Comparison of ENCODE assay signal across 8 mouse cellular contexts in the genomic region with DNA sequence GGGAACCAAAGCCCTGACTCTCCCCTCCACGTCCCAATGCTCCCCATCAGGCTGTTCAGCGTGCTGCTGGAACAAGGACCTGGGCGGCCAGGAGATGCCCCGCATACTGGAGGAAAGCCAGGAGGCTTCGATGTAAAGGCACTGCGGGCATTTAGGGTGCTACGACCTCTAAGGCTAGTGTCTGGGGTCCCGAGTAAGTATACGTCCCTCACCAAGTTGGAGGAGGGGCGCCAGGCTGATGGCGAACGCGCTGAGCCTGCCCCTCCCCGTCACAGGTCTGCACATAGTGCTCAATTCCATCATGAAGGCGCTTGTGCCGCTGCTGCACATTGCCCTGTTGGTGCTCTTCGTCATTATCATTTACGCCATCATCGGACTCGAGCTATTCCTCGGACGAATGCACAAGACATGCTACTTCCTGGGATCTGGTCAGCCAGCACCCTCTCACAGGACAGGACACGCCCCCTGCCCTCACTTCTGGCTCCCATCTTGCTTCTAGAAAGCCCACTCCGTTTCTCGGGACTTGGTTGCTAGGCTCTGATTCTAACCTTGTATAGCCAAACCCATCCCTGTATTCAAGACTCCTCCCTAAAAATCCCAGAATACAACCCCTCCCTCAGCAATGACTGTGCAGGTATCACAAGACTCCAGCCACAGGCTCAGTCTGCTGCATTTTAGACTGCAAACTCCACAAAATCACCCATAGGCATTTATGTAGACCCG. TPM values are rescaled to one million over a fixed set of nuclear protein-coding genes. Genes with fewer than 3 reads are reported as not detected.
DNase-seq lines count a peak whose midpoint lies in the region; ATAC-seq lines count a peak whose summit lies in the region.

No protein-coding gene starts in this region.

- H3K9ac ChIP-seq in heart, embryonic 13.5 days = peak overlapping the region; percentile 61
- H3K9ac ChIP-seq in embryonic facial prominence, embryonic 14.5 days (ENCODE audit: low read depth, low read length) = peak overlapping the region; percentile 49
- H3K9ac ChIP-seq in neural tube, embryonic 15.5 days (replicated peaks) = peak overlapping the region; percentile 49

- H3K4me1 ChIP-seq in heart, embryonic 13.5 days = 0 out of 2 replicates have a peak, but pooled peaks cover 3% of the 10 kb centered on the region
- no peaks in the 10 kb centered on the region for H3K4me1 ChIP-seq in embryonic facial prominence, embryonic 14.5 days (ENCODE audit: control insufficient read depth, insufficient read depth, low read length)
- 0 out of 2 replicates have a peak, but pooled peaks cover 3% of the 10 kb centered on the region for H3K4me1 ChIP-seq in limb, embryonic 10.5 days
- no peaks in the 10 kb centered on the region for H3K4me1 ChIP-seq in neural tube, embryonic 15.5 days

- no peak overlapping the region for H3K27ac ChIP-seq in heart, embryonic 13.5 days (replicated peaks)
- H3K27ac ChIP-seq in embryonic facial prominence, embryonic 14.5 days (replicated peaks; ENCODE audit: low read depth, low read length) = no peak overlapping the region
- H3K27ac ChIP-seq in limb, embryonic 10.5 days = no peak overlapping the region
- peak overlapping the region; percentile 60 for H3K27ac ChIP-seq in neural tube, embryonic 15.5 days (replicated peaks)

- H3K36me3 ChIP-seq in heart, embryonic 13.5 days = no peaks in the 10 kb centered on the region
- H3K36me3 ChIP-seq in embryonic facial prominence, embryonic 14.5 days (ENCODE audit: control insufficient read depth, insufficient read depth, low read length) = no peaks in the 10 kb centered on the region
- H3K36me3 ChIP-seq in limb, embryonic 10.5 days = no peaks in the 10 kb centered on the region
- no peaks in the 10 kb centered on the region for H3K36me3 ChIP-seq in neural tube, embryonic 15.5 days

- peak overlapping the region; percentile 75 for H3K4me2 ChIP-seq in heart, embryonic 13.5 days
- peak overlapping the region; percentile 69 for H3K4me2 ChIP-seq in embryonic facial prominence, embryonic 14.5 days (ENCODE audit: low read depth, low read length)
- peak overlapping the region; percentile 72 for H3K4me2 ChIP-seq in neural tube, embryonic 15.5 days

- no peaks in the 10 kb centered on the region for H3K9me3 ChIP-seq in heart, embryonic 13.5 days
- no peaks in the 10 kb centered on the region for H3K9me3 ChIP-seq in embryonic facial prominence, embryonic 14.5 days (ENCODE audit: control insufficient read depth, low read length)
- no peaks in the 10 kb centered on the region for H3K9me3 ChIP-seq in limb, embryonic 10.5 days (replicated peaks)
- no peaks in the 10 kb centered on the region for H3K9me3 ChIP-seq in neural tube, embryonic 15.5 days (replicated peaks)

- no peak for DNase-seq in heart, adult 18-20 months
- DNase-seq in R1 (ENCODE audit: low read depth, low spot score) (peak; percentile 60), adipocyte (ENCODE audit: low spot score) (no peak)
- no peak for DNase-seq in embryonic facial prominence, embryonic 14.5 days (ENCODE audit: low spot score)
- peak; percentile 31 for DNase-seq in limb, embryonic 10.5 days (ENCODE audit: low spot score)
- no peak for DNase-seq in adrenal gland, postnatal 10 days

- WGBS in heart, embryonic 13.5 days = 16% methylated on average over 26 of the region's 26 CpGs
- 35% methylated on average over 20 of the region's 26 CpGs for WGBS in embryonic facial prominence, embryonic 14.5 days
- WGBS in limb, embryonic 10.5 days = 17% methylated on average over 26 of the region's 26 CpGs
- WGBS in neural tube, embryonic 15.5 days = 29% methylated on average over 26 of the region's 26 CpGs

- H3K4me3 ChIP-seq in heart, embryonic 13.5 days = peak overlapping the region; percentile 50
- H3K4me3 ChIP-seq in embryonic facial prominence, embryonic 14.5 days (ENCODE audit: low read depth, low read length) = peak overlapping the region; percentile 39
- H3K4me3 ChIP-seq in limb, embryonic 10.5 days = peak overlapping the region; percentile 50
- peak overlapping the region; percentile 42 for H3K4me3 ChIP-seq in neural tube, embryonic 15.5 days (replicated peaks)

- ATAC-seq in heart, embryonic 13.5 days (ENCODE audit: extremely low read depth, insufficient number of reproducible peaks, low FRiP score, low TSS enrichment) = no peak
- ATAC-seq in embryonic facial prominence, embryonic 14.5 days (ENCODE audit: low read depth) = 0 out of 2 replicates have a peak, but pooled peaks have one; percentile 26
- peak; percentile 78 for ATAC-seq in neural tube, embryonic 15.5 days (ENCODE audit: low FRiP score)

- peaks cover 24% of the 10 kb centered on the region; the same call in 1 of the 2 replicates for H3K27me3 ChIP-seq in heart, embryonic 13.5 days (replicated peaks)
- H3K27me3 ChIP-seq in embryonic facial prominence, embryonic 14.5 days (replicated peaks; ENCODE audit: control insufficient read depth, insufficient read depth, low read length) = no peaks in the 10 kb centered on the region
- peaks cover 21% of the 10 kb centered on the region for H3K27me3 ChIP-seq in limb, embryonic 10.5 days (ENCODE audit: low read depth, poor library complexity, severe bottlenecking)
- H3K27me3 ChIP-seq in neural tube, embryonic 15.5 days (replicated peaks) = no peaks in the 10 kb centered on the region

RNA-seq across cellular contexts. Expression of gene Cacna1f, which starts 3.8 kb away (rescaled TPM):
- not detected in 2 replicates for polyA plus RNA-seq in heart, embryonic 13.5 days (2015; fragmentation: Nextera tagmentation; extraction: Ambion mirVana)
- not detected for total RNA-seq in heart, adult 18-20 months (2021)
- polyA plus RNA-seq in embryonic facial prominence, embryonic 14.5 days (2014; fragmentation: Nextera tagmentation; extraction: Ambion mirVana) = 0.04 and 0.08 TPM in 2 replicates
- not detected in 2 replicates for polyA plus RNA-seq in limb, embryonic 10.5 days (2016; fragmentation: Nextera tagmentation; extraction: Ambion mirVana)
- 0.24 and 0.35 TPM in 2 replicates for polyA plus RNA-seq in neural tube, embryonic 15.5 days (2015; fragmentation: Nextera tagmentation; extraction: Ambion mirVana)
- total RNA-seq in adrenal gland, postnatal 10 days (2021) = not detected

RNA-seq across cellular contexts. Expression of gene Ccdc22, which starts 5.4 kb away (rescaled TPM):
- 18.2 and 20.0 TPM in 2 replicates for polyA plus RNA-seq in heart, embryonic 13.5 days (2015; fragmentation: Nextera tagmentation; extraction: Ambion mirVana)
- total RNA-seq in heart, adult 18-20 months (2021) = 10 to 100 TPM; 10.5 to 12.5 TPM
- polyA plus RNA-seq in embryonic facial prominence, embryonic 14.5 days (2014; fragmentation: Nextera tagmentation; extraction: Ambion mirVana) = 22.6 and 27.2 TPM in 2 replicates
- 36.5 and 37.9 TPM in 2 replicates for polyA plus RNA-seq in limb, embryonic 10.5 days (2016; fragmentation: Nextera tagmentation; extraction: Ambion mirVana)
- 28.4 and 29.5 TPM in 2 replicates for polyA plus RNA-seq in neural tube, embryonic 15.5 days (2015; fragmentation: Nextera tagmentation; extraction: Ambion mirVana)
- total RNA-seq in adrenal gland, postnatal 10 days (2021) = 10 to 100 TPM; 17.8 to 20.1 TPM

RNA-seq across cellular contexts. Expression of gene Syp, which starts 27.6 kb away (rescaled TPM):
- 0.55 and 0.75 TPM in 2 replicates for polyA plus RNA-seq in heart, embryonic 13.5 days (2015; fragmentation: Nextera tagmentation; extraction: Ambion mirVana)
- 1 to 10 TPM; 2.2 to 4.1 TPM for total RNA-seq in heart, adult 18-20 months (2021)
- 4.6 and 4.7 TPM in 2 replicates for polyA plus RNA-seq in embryonic facial prominence, embryonic 14.5 days (2014; fragmentation: Nextera tagmentation; extraction: Ambion mirVana)
- 1.6 and 1.9 TPM in 2 replicates for polyA plus RNA-seq in limb, embryonic 10.5 days (2016; fragmentation: Nextera tagmentation; extraction: Ambion mirVana)
- polyA plus RNA-seq in neural tube, embryonic 15.5 days (2015; fragmentation: Nextera tagmentation; extraction: Ambion mirVana) = 195 and 223 TPM in 2 replicates
- total RNA-seq in adrenal gland, postnatal 10 days (2021) = 10 to 100 TPM; 44.4 to 58.6 TPM

RNA-seq across cellular contexts. Expression of gene Ppp1r3f, which starts 36.6 kb away (rescaled TPM):
- polyA plus RNA-seq in heart, embryonic 13.5 days (2015; fragmentation: Nextera tagmentation; extraction: Ambion mirVana) = 1.4 and 1.8 TPM in 2 replicates
- 1 to 10 TPM; 3.6 to 4.5 TPM for total RNA-seq in heart, adult 18-20 months (2021)
- 1.8 and 2.1 TPM in 2 replicates for polyA plus RNA-seq in embryonic facial prominence, embryonic 14.5 days (2014; fragmentation: Nextera tagmentation; extraction: Ambion mirVana)
- polyA plus RNA-seq in limb, embryonic 10.5 days (2016; fragmentation: Nextera tagmentation; extraction: Ambion mirVana) = 1.3 and 1.5 TPM in 2 replicates
- 6.0 and 7.5 TPM in 2 replicates for polyA plus RNA-seq in neural tube, embryonic 15.5 days (2015; fragmentation: Nextera tagmentation; extraction: Ambion mirVana)
- total RNA-seq in adrenal gland, postnatal 10 days (2021) = 1 to 10 TPM; 3.2 to 3.5 TPM

RNA-seq across cellular contexts. Expression of gene Foxp3, which starts 37.3 kb away (rescaled TPM):
- 0.19 TPM in 1 of 2 replicates, not detected in the other for polyA plus RNA-seq in heart, embryonic 13.5 days (2015; fragmentation: Nextera tagmentation; extraction: Ambion mirVana)
- under 1 TPM in 1 of 2 experiments, not detected in 1; 0.28 TPM for total RNA-seq in heart, adult 18-20 months (2021)
- not detected in 2 replicates for polyA plus RNA-seq in embryonic facial prominence, embryonic 14.5 days (2014; fragmentation: Nextera tagmentation; extraction: Ambion mirVana)
- 0.05 and 0.06 TPM in 2 replicates for polyA plus RNA-seq in limb, embryonic 10.5 days (2016; fragmentation: Nextera tagmentation; extraction: Ambion mirVana)
- 0.08 and 0.26 TPM in 2 replicates for polyA plus RNA-seq in neural tube, embryonic 15.5 days (2015; fragmentation: Nextera tagmentation; extraction: Ambion mirVana)
- total RNA-seq in adrenal gland, postnatal 10 days (2021) = under 1 TPM; 0.30 to 0.45 TPM

Comparison
In these comparisons a context has a peak if more than half of its experiments do, and no peak if none do; other contexts are left out.
1. DNase-seq: peak in R1 (single experiment) and limb, embryonic 10.5 days (single experiment); none in heart, adult 18-20 months (0 of 2), embryonic facial prominence, embryonic 14.5 days (single experiment), adrenal gland, postnatal 10 days (single experiment) and adipocyte (single experiment).
2. RNA of gene Syp, which starts 27.6 kb away (polyA plus RNA-seq): 195 to 223 TPM in neural tube, embryonic 15.5 days; 4.6 to 4.7 TPM in embryonic facial prominence, embryonic 14.5 days, 1.6 to 1.9 TPM in limb, embryonic 10.5 days and 0.55 to 0.75 TPM in heart, embryonic 13.5 days; every median in the first group is over 10 times any median in the second.
3. Peak in every context shown above with its lines, with median percentiles within 50 percentile points of each other: H3K4me2 ChIP-seq, H3K4me3 ChIP-seq and H3K9ac ChIP-seq.